Mouse (Mus musculus) neutrophil, adult 83 days (primary cell): ENCODE data around the gene Nagpa. TPM values are rescaled to one million over a fixed set of nuclear protein-coding genes. Genes with fewer than 3 reads are reported as not detected.

Experiments
- total RNA-seq, 2 experiments: library from RNA; stranded (reverse); gene quantifications; one replicate each; pipeline ENCODE4 v1.2.4; 2023

Nagpa gene
- 10 to 100 TPM; 29.1 to 35.5 TPM for total RNA-seq

GRCm38 (mm10) chr16:5203668-5204433, at the start of gene Nagpa:
Gene Nagpa, minus strand, starts transcription at chr16:5204012.

GRCm38 (mm10) chr16:5233418-5234313, 29.9 kb upstream of the Nagpa start, which contains the start of gene Alg1:
Gene Alg1, plus strand, starts transcription at chr16:5233621.

GRCm38 (mm10) chr16:5222140-5222539, 18.3 kb upstream of the Nagpa start, which contains the start of gene AU021092:
Gene AU021092, minus strand, starts transcription at chr16:5222299.

GRCm38 (mm10) chr16:5147037-5147385, 56.8 kb downstream of the Nagpa start, which contains the start of gene Sec14l5:
Gene Sec14l5, plus strand, starts transcription at chr16:5147109.

Other genes starting within 250 kb of the Nagpa start
- 10 to 100 TPM; 37.1 to 42.3 TPM for gene Anks3, start 239.8 kb downstream of the Nagpa start, total RNA-seq
- not detected for gene Sept12, start 206.2 kb downstream of the Nagpa start, total RNA-seq
- gene Smim22, start 196.7 kb downstream of the Nagpa start, total RNA-seq = not detected
- gene Rogdi, start 190.5 kb downstream of the Nagpa start, total RNA-seq = 100 to 1,000 TPM; 243 to 295 TPM
- gene Glyr1, start 154.1 kb downstream of the Nagpa start, total RNA-seq = 100 to 1,000 TPM; 126 to 128 TPM
- gene Ubn1, start 154.0 kb downstream of the Nagpa start, total RNA-seq = 10 to 100 TPM; 58.3 to 69.4 TPM
- under 1 TPM; 0.18 to 0.22 TPM for gene Ppl, start 71.6 kb downstream of the Nagpa start, total RNA-seq
- gene Sec14l5, start 56.9 kb downstream of the Nagpa start, total RNA-seq = not detected
- not detected for gene AU021092, start 18.3 kb upstream of the Nagpa start, total RNA-seq
- 10 to 100 TPM; 15.7 to 16.2 TPM for gene Alg1, start 29.6 kb upstream of the Nagpa start, total RNA-seq
- gene Eef2kmt, start 52.0 kb upstream of the Nagpa start, total RNA-seq = 1 to 10 TPM; 3.9 to 6.5 TPM